ENCODE assay signal across 16 mouse cellular contexts in the genomic region with DNA sequence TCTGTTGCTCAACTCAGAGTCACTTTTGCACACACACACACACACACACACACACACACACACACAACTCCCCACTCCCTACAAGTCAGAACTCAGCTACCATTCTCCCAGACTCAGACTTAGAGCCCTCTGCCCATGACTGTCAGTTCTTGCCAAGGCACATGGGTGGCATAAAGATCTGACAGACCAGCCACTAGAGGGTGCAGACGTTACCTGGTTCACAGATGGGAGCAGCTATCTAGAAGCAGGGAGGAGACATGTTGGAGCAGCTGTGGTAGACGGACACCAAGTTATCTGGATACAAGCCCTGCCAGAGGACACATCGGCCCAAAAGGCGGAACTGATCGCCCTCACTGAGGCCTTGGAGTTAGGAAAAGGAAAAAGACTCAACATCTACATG.
DNase-seq lines count a peak whose midpoint lies in the region.
"Had no signal": no experiment of that assay in that cellular context is flagged by ENCODE, and none has a peak within 500 bp of the region (broad histone marks: within the 10 kb centered on the region; RNA-seq: fewer than 3 reads in every experiment).

No protein-coding gene starts in this region.

- peak; percentile 0 for DNase-seq in embryo, embryonic 11 days
- DNase-seq in embryo, embryonic 9.5 days (ENCODE audit: extremely low spot score) = no peak
- DNase-seq in 416B (ENCODE audit: low read depth) = peak; percentile 67
- DNase-seq in ZHBTc4 (ENCODE audit: low read depth, low spot score) = peak; percentile 7
- DNase-seq in thymus, postnatal 25 days = peak; percentile 18
- no peak for DNase-seq in heart, postnatal 14 days
- DNase-seq in left cerebral cortex, postnatal 10 days (ENCODE audit: extremely low spot score in 1 of 2, low spot score in 2 of 2) = no peak
- DNase-seq: B cell, adult 2 months; cerebellum, adult 2 months; cerebellum, postnatal 36 days; gastrocnemius, postnatal 14 days; heart, adult 18-20 months; heart, postnatal 36 days; kidney, adult 18-20 months; kidney, postnatal 10 days; lung, postnatal 10 days had no signal

- intact Hi-C loops in heart, postnatal 14 days (cut with DNase I) = no loop called here
- intact Hi-C loops in left cerebral cortex, postnatal 10 days (cut with DNase I) = no loop called here

Comparison
In these comparisons a context has a peak if more than half of its experiments do, and no peak if none do; other contexts are left out.
1. DNase-seq: peak in embryo, embryonic 11 days (single experiment), 416B (single experiment), ZHBTc4 (single experiment) and thymus, postnatal 25 days (single experiment); none in embryo, embryonic 9.5 days (single experiment), heart, postnatal 14 days (0 of 2) and left cerebral cortex, postnatal 10 days (0 of 2).